Mouse (Mus musculus) hindbrain, embryonic 11.5 days (tissue): ENCODE data around the gene Cpn2. TPM values are rescaled to one million over a fixed set of nuclear protein-coding genes. Genes with fewer than 3 reads are reported as not detected.

Source experiments
- ATAC-seq: fragments of 200-750 bp; cut with Nextera tagmentation; 2 replicates; pipeline ENCODE4 v1.8.0; 2017; ENCODE audit warnings: mild to moderate bottlenecking, moderate TSS enrichment, moderate library complexity; ENCODE audit not compliant: low FRiP score
- DNase-seq: peaks from one replicate; pipeline ENCODE4 v3.0.0-alpha.2; 2015; ENCODE audit warnings: low spot score
- H3K27ac ChIP-seq: fragments of 300-500 bp; sonication (generic); 2 replicates; pipeline ENCODE4 v1.5.1; 2014; ENCODE audit warnings: mild to moderate bottlenecking, low read depth, low read length
- H3K27me3 ChIP-seq: fragments of 300-500 bp; sonication (generic); 2 replicates; pipeline ENCODE4 v1.6.1; 2014; ENCODE audit warnings: mild to moderate bottlenecking, low read length, moderate library complexity, mixed read lengths; ENCODE audit not compliant: control insufficient read depth, insufficient read depth
- H3K36me3 ChIP-seq: fragments of 300-500 bp; sonication (generic); 2 replicates; pipeline ENCODE4 v1.6.1; 2014; ENCODE audit warnings: mild to moderate bottlenecking, low read length, moderate library complexity, mixed read lengths; ENCODE audit not compliant: control insufficient read depth, insufficient read depth
- H3K4me1 ChIP-seq: fragments of 300-500 bp; sonication (generic); replicated peaks from 2 replicates; pipeline ENCODE4 v1.6.1; 2014; ENCODE audit warnings: low read length, mixed read lengths; ENCODE audit not compliant: control insufficient read depth, insufficient read depth
- H3K4me2 ChIP-seq: fragments of 300-500 bp; sonication (generic); replicated peaks from 2 replicates; pipeline ENCODE4 v1.6.1; 2014; ENCODE audit warnings: mild to moderate bottlenecking, low read depth, low read length
- H3K4me3 ChIP-seq: fragments of 300-500 bp; sonication (generic); 2 replicates; pipeline ENCODE4 v1.5.1; 2014; ENCODE audit warnings: low read depth, low read length
- H3K9ac ChIP-seq: fragments of 300-500 bp; sonication (generic); 2 replicates; pipeline ENCODE4 v1.6.1; 2014; ENCODE audit warnings: low read depth, low read length
- H3K9me3 ChIP-seq: fragments of 300-500 bp; sonication (generic); 2 replicates; pipeline ENCODE4 v1.6.1; 2016; ENCODE audit warnings: low read length; ENCODE audit not compliant: control insufficient read depth
- WGBS: fragments of 180-500 bp; shearing (Covaris S2); extraction: QIAGEN DNeasy Blood & Tissue Kit; methylation state at CpG from one replicate; pipeline ENCODE4 v1.1.7; 2014; 5-methylcytosine and 5-hydroxymethylcytosine counted together
- polyA plus RNA-seq: library from polyadenylated mRNA; unstranded; fragments of >200 nt; fragmentation: Nextera tagmentation; extraction: Ambion mirVana; gene quantifications from 2 replicates; pipeline ENCODE4 v1.2.1, GENCODE M21; 2014

Gene Cpn2
- polyA plus RNA-seq, 1 experiment from 2014 or later = not detected

GRCm38 (mm10) chr16:30236091-30236699 lies 31.1 kb downstream of the Cpn2 start:
- ATAC-seq (peak; percentile 77), DNase-seq (peak; percentile 92)
- Histone ChIP-seq H3K4me2 (peak overlapping the region; percentile 41), H3K27ac (no peak overlapping the region), H3K9me3 (no peaks in the 10 kb centered on the region), H3K9ac (peak overlapping the region; percentile 8; the same call in 1 of the 2 replicates), H3K27me3 (peaks cover 49% of the 10 kb centered on the region), H3K4me1 (peaks cover 8% of the 10 kb centered on the region), H3K4me3 (peak overlapping the region; percentile 6; the same call in 1 of the 2 replicates), H3K36me3 (no peaks in the 10 kb centered on the region)
- 2% methylated on average over 33 of the region's 33 CpGs for WGBS

- Histone ChIP-seq H3K27me3 (peaks cover 50% of the 10 kb centered on the region), H3K4me2 (no peak overlapping the region), H3K36me3 (no peaks in the 10 kb centered on the region), H3K4me3 (no peak overlapping the region), H3K27ac (no peak overlapping the region), H3K9ac (no peak overlapping the region), H3K4me1 (peaks cover 8% of the 10 kb centered on the region), H3K9me3 (no peaks in the 10 kb centered on the region)
- WGBS = 39% methylated on average over 2 of the region's 2 CpGs
- DNase-seq = no peak
- no peak for ATAC-seq
Observed at GRCm38 (mm10) chr16:30235577-30235976, 31.7 kb downstream of the Cpn2 start.

- Histone ChIP-seq H3K4me2 (no peak overlapping the region), H3K4me1 (peaks cover 8% of the 10 kb centered on the region), H3K9me3 (no peaks in the 10 kb centered on the region), H3K27ac (no peak overlapping the region), H3K9ac (no peak overlapping the region), H3K36me3 (no peaks in the 10 kb centered on the region), H3K4me3 (no peak overlapping the region), H3K27me3 (peaks cover 50% of the 10 kb centered on the region)
- 49% methylated on average over 12 of the region's 12 CpGs for WGBS
- DNase-seq (no peak), ATAC-seq (no peak)
Observed at GRCm38 (mm10) chr16:30234636-30235546, 32.4 kb downstream of the Cpn2 start.

- ATAC-seq (no peak), DNase-seq (no peak)
- no peak overlapping the region for H3K4me2 ChIP-seq
- H3K27ac ChIP-seq = no peak overlapping the region
- H3K4me1 ChIP-seq = peaks cover 8% of the 10 kb centered on the region
- H3K4me3 ChIP-seq = no peak overlapping the region
- H3K27me3 ChIP-seq = peaks cover 50% of the 10 kb centered on the region
- no peak overlapping the region for H3K9ac ChIP-seq
- WGBS = 64% methylated on average over 8 of the region's 8 CpGs
- H3K9me3 ChIP-seq = no peaks in the 10 kb centered on the region
- no peaks in the 10 kb centered on the region for H3K36me3 ChIP-seq
Observed at GRCm38 (mm10) chr16:30234077-30234476, 33.2 kb downstream of the Cpn2 start.

GRCm38 (mm10) chr16:30231882-30232604 lies 35.3 kb downstream of the Cpn2 start:
- no peak for ATAC-seq
- 35% methylated on average over 13 of the region's 13 CpGs for WGBS

GRCm38 (mm10) chr16:30227352-30227751 lies 39.9 kb downstream of the Cpn2 start:
- WGBS = 47% methylated on average over 7 of the region's 7 CpGs
- Histone ChIP-seq H3K4me1 (no peaks in the 10 kb centered on the region), H3K4me2 (no peak overlapping the region), H3K4me3 (no peak overlapping the region), H3K36me3 (no peaks in the 10 kb centered on the region), H3K9ac (no peak overlapping the region), H3K27me3 (peaks cover 16% of the 10 kb centered on the region), H3K9me3 (no peaks in the 10 kb centered on the region), H3K27ac (no peak overlapping the region)
- ATAC-seq = no peak
- no peak for DNase-seq

More at GRCm38 (mm10) chr16:30231882-30232604, 35.3 kb downstream of the Cpn2 start:
- Histone ChIP-seq H3K4me2 (no peak overlapping the region), H3K4me1 (peaks cover 8% of the 10 kb centered on the region), H3K9ac (no peak overlapping the region), H3K4me3 (no peak overlapping the region), H3K27ac (no peak overlapping the region), H3K9me3 (no peaks in the 10 kb centered on the region), H3K36me3 (no peaks in the 10 kb centered on the region), H3K27me3 (peaks cover 42% of the 10 kb centered on the region)
- no peak for DNase-seq

GRCm38 (mm10) chr16:30221161-30221782 lies 46.0 kb downstream of the Cpn2 start:
- no peak overlapping the region for H3K9ac ChIP-seq
- no peak overlapping the region for H3K27ac ChIP-seq
- DNase-seq = no peak
- WGBS = 69% methylated on average over 12 of the region's 13 CpGs
- no peaks in the 10 kb centered on the region for H3K4me1 ChIP-seq
- H3K27me3 ChIP-seq = peaks cover 13% of the 10 kb centered on the region
- no peak for ATAC-seq
- no peaks in the 10 kb centered on the region for H3K9me3 ChIP-seq
- H3K4me2 ChIP-seq = no peak overlapping the region
- no peak overlapping the region for H3K4me3 ChIP-seq
- H3K36me3 ChIP-seq = no peaks in the 10 kb centered on the region

GRCm38 (mm10) chr16:30215811-30216210 lies 51.5 kb downstream of the Cpn2 start:
- peaks cover 2% of the 10 kb centered on the region; the same call in 1 of the 2 replicates for H3K4me1 ChIP-seq
- no peak for ATAC-seq
- H3K4me3 ChIP-seq = no peak overlapping the region
- no peak for DNase-seq
- H3K9me3 ChIP-seq = no peaks in the 10 kb centered on the region
- H3K27ac ChIP-seq = no peak overlapping the region
- H3K4me2 ChIP-seq = no peak overlapping the region
- H3K9ac ChIP-seq = no peak overlapping the region
- peaks cover 32% of the 10 kb centered on the region for H3K27me3 ChIP-seq
- H3K36me3 ChIP-seq = no peaks in the 10 kb centered on the region
- 6% methylated on average over 2 of the region's 2 CpGs for WGBS
